Mouse (Mus musculus): ENCODE measurements at regions not wholly inside any gene's neighbourhood (a gene's known extent, or its start where the extent isn't known, plus 50 kb on each side); places are given as distances from the start of the nearest gene placed in this dataset.

DNA sequence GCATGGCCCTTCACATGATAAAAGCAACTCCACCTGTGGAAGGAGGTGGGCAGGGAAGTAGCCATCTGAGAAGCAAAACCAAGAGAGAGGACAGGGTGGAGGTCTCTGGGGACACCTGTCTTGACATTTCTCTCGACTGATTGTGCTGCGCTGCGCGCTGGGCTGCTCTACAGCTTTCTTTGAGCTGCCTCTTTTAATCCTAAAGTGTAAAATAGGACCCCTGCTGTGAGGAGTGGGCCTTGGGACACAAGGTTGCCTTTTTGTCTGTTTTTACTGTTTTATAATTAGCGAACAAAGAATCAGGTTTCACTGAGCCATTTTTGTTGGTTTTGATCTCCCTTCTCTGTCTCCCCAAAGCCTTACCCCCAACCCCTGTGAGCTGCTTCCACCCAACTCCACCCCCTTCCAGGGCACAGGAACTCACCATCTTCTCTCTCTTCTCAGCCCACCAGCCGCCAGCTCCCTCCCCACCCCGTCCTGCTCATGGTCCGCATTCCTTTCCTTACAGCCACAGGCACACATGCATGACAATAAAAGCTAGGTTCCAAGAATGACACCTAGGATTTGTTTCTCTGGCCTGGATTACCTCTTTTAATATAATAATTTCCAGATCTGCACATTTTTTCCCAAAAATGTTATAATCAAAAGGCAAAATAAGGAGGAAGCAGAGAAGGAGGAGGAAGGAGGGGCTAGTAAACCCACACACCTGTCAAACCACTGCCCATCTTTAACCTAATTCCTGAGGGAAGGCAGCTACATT is 57.3 kb downstream of the Cbln4 start:
- H3K36me3 ChIP-seq (ENCODE audit: control insufficient read depth, insufficient read depth): no peaks in the 10 kb centered on the region
- no peaks in the 10 kb centered on the region for H3K27me3 ChIP-seq (ENCODE audit: control insufficient read depth, insufficient read depth, insufficient read length)
- no peaks in the 10 kb centered on the region for H3K79me2 ChIP-seq (ENCODE audit: control insufficient read depth, insufficient read depth)
- H3K4me3 ChIP-seq: no peak overlapping the region
- TF ChIP-seq TCF12 (IDR thresholded peaks at IDR 0.05; ENCODE audit: insufficient read depth, poor library complexity, severe bottlenecking) (no peak), CEBPB (IDR thresholded peaks at IDR 0.05; ENCODE audit: insufficient read depth, poor library complexity, severe bottlenecking) (no peak), SRF (IDR thresholded peaks at IDR 0.05; ENCODE audit: control insufficient read depth, insufficient read length, low read depth) (no peak), REST (IDR thresholded peaks at IDR 0.05; ENCODE audit: insufficient read depth, insufficient read length) (no peak)
- H3ac ChIP-seq (ENCODE audit: control insufficient read depth, insufficient read length): no peak overlapping the region
- H3K4me2 ChIP-seq (ENCODE audit: low read depth): no peak overlapping the region

- Histone ChIP-seq H3ac (ENCODE audit: control insufficient read depth, insufficient read length) (no peak overlapping the region), H3K36me3 (ENCODE audit: control insufficient read depth, insufficient read depth) (no peaks in the 10 kb centered on the region), H3K4me2 (ENCODE audit: low read depth) (no peak overlapping the region), H3K4me3 (no peak overlapping the region), H3K27me3 (ENCODE audit: control insufficient read depth, insufficient read depth, insufficient read length) (no peaks in the 10 kb centered on the region), H3K79me2 (ENCODE audit: control insufficient read depth, insufficient read depth) (no peaks in the 10 kb centered on the region)
- TF ChIP-seq MYOG (IDR thresholded peaks at IDR 0.05; ENCODE audit: control insufficient read depth in 1 of 3, insufficient read depth in 1 of 3, insufficient read length in 2 of 3, low read depth in 2 of 3): no peak
- TF ChIP-seq TCF3 (IDR thresholded peaks at IDR 0.05; ENCODE audit: insufficient read length, low read depth): no peak
- TF ChIP-seq REST (IDR thresholded peaks at IDR 0.05; ENCODE audit: insufficient read depth, insufficient read length): no peak
- TF ChIP-seq USF1 (IDR thresholded peaks at IDR 0.05; ENCODE audit: low read depth): no peak
- TF ChIP-seq MYOD1 (IDR thresholded peaks at IDR 0.05; ENCODE audit: control insufficient read depth in 1 of 3, insufficient read length in 2 of 3, low read depth in 2 of 3): no peak
- no peak for TF ChIP-seq POLR2AphosphoS2 (IDR thresholded peaks at IDR 0.05; ENCODE audit: insufficient read length, low read depth)
- TF ChIP-seq E2F4 (IDR thresholded peaks at IDR 0.05; ENCODE audit: insufficient read depth): no peak
- no peak for TF ChIP-seq POLR2A (IDR thresholded peaks at IDR 0.05; ENCODE audit: insufficient read length, low read depth)
- no peak for TF ChIP-seq TCF12 (IDR thresholded peaks at IDR 0.05; ENCODE audit: insufficient read depth, poor library complexity, severe bottlenecking)
- TF ChIP-seq SRF (IDR thresholded peaks at IDR 0.05; ENCODE audit: control insufficient read depth, insufficient read length, low read depth): no peak
Measured at GRCm38 (mm10) chr2:171969311-171969905, 73.9 kb downstream of the Cbln4 start.

- no peaks in the 10 kb centered on the region for H3K36me3 ChIP-seq (ENCODE audit: control insufficient read depth, insufficient read depth)
- H3K4me2 ChIP-seq (ENCODE audit: low read depth): no peak overlapping the region
- TF ChIP-seq MAX (IDR thresholded peaks at IDR 0.05; ENCODE audit: low read depth) (no peak), E2F4 (IDR thresholded peaks at IDR 0.05; ENCODE audit: insufficient read depth) (no peak), SRF (IDR thresholded peaks at IDR 0.05; ENCODE audit: control insufficient read depth, insufficient read length, low read depth) (no peak), MYOG (IDR thresholded peaks at IDR 0.05; ENCODE audit: control insufficient read depth in 1 of 3, insufficient read depth in 1 of 3, insufficient read length in 2 of 3, low read depth in 2 of 3) (no peak), USF1 (IDR thresholded peaks at IDR 0.05; ENCODE audit: low read depth) (no peak), REST (IDR thresholded peaks at IDR 0.05; ENCODE audit: insufficient read depth, insufficient read length) (no peak), POLR2AphosphoS2 (IDR thresholded peaks at IDR 0.05; ENCODE audit: insufficient read length, low read depth) (no peak), CEBPB (IDR thresholded peaks at IDR 0.05; ENCODE audit: insufficient read depth, poor library complexity, severe bottlenecking) (no peak), TCF12 (IDR thresholded peaks at IDR 0.05; ENCODE audit: insufficient read depth, poor library complexity, severe bottlenecking) (no peak), MYOD1 (IDR thresholded peaks at IDR 0.05; ENCODE audit: control insufficient read depth in 1 of 3, insufficient read length in 2 of 3, low read depth in 2 of 3) (no peak), TCF3 (IDR thresholded peaks at IDR 0.05; ENCODE audit: insufficient read length, low read depth) (no peak), POLR2A (IDR thresholded peaks at IDR 0.05; ENCODE audit: insufficient read length, low read depth) (no peak)
- no peaks in the 10 kb centered on the region for H3K27me3 ChIP-seq (ENCODE audit: control insufficient read depth, insufficient read depth, insufficient read length)
- H3K4me3 ChIP-seq: no peak overlapping the region
- no peak overlapping the region for H3ac ChIP-seq (ENCODE audit: control insufficient read depth, insufficient read length)
- no peaks in the 10 kb centered on the region for H3K79me2 ChIP-seq (ENCODE audit: control insufficient read depth, insufficient read depth)
Measured at GRCm38 (mm10) chr2:171946569-171947250, 96.6 kb downstream of the Cbln4 start.

DNA sequence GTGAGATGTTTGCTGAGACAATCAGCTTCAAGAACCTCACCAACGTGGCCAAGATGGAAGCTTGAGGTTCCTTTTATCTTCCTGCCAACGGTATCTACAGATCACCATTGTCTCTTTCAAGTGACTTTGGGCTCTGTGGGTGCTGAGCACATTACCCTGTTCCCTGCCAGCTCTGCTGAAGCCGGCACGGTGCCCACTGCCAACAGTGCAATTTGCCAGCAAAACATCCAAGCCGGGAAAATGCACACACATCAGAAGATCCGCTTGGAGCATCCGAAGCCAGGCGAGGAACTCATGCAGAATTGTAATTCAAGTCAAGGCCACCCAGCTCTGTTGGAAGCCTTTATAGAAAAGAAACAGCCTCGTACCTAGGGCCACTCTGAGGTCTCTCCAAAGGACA is 100.6 kb downstream of the Cbln4 start:
- no peak overlapping the region for H3K4me2 ChIP-seq (ENCODE audit: low read depth)
- H3K4me3 ChIP-seq: no peak overlapping the region
- H3K79me2 ChIP-seq (ENCODE audit: control insufficient read depth, insufficient read depth): no peaks in the 10 kb centered on the region
- no peaks in the 10 kb centered on the region for H3K36me3 ChIP-seq (ENCODE audit: control insufficient read depth, insufficient read depth)
- H3K27me3 ChIP-seq (ENCODE audit: control insufficient read depth, insufficient read depth, insufficient read length): no peaks in the 10 kb centered on the region
- TF ChIP-seq CEBPB (IDR thresholded peaks at IDR 0.05; ENCODE audit: insufficient read depth, poor library complexity, severe bottlenecking) (no peak), E2F4 (IDR thresholded peaks at IDR 0.05; ENCODE audit: insufficient read depth) (no peak), TCF12 (IDR thresholded peaks at IDR 0.05; ENCODE audit: insufficient read depth, poor library complexity, severe bottlenecking) (no peak), USF1 (IDR thresholded peaks at IDR 0.05; ENCODE audit: low read depth) (no peak), MAX (IDR thresholded peaks at IDR 0.05; ENCODE audit: low read depth) (no peak), MYOD1 (IDR thresholded peaks at IDR 0.05; ENCODE audit: control insufficient read depth in 1 of 3, insufficient read length in 2 of 3, low read depth in 2 of 3) (no peak), MYOG (IDR thresholded peaks at IDR 0.05; ENCODE audit: control insufficient read depth in 1 of 3, insufficient read depth in 1 of 3, insufficient read length in 2 of 3, low read depth in 2 of 3) (no peak), POLR2A (IDR thresholded peaks at IDR 0.05; ENCODE audit: insufficient read length, low read depth) (no peak), SRF (IDR thresholded peaks at IDR 0.05; ENCODE audit: control insufficient read depth, insufficient read length, low read depth) (no peak), REST (IDR thresholded peaks at IDR 0.05; ENCODE audit: insufficient read depth, insufficient read length) (no peak), TCF3 (IDR thresholded peaks at IDR 0.05; ENCODE audit: insufficient read length, low read depth) (no peak), POLR2AphosphoS2 (IDR thresholded peaks at IDR 0.05; ENCODE audit: insufficient read length, low read depth) (no peak)
- no peak overlapping the region for H3ac ChIP-seq (ENCODE audit: control insufficient read depth, insufficient read length)

Data from myocyte (in vitro differentiated cells).